Mouse (Mus musculus) B cell, adult 62 days (primary cell): ENCODE measurements around the gene Mss51. TPM values are rescaled to one million over a fixed set of nuclear protein-coding genes. Genes with fewer than 3 reads are reported as not detected.

Experiments
- total RNA-seq: library from RNA; stranded (reverse); gene quantifications from 4 replicates; pipeline ENCODE4 v1.2.4, GENCODE M21; 2023

Gene Mss51
- 2.8 to 4.5 TPM (median 4.2 TPM) in 4 replicates for total RNA-seq

DNA sequence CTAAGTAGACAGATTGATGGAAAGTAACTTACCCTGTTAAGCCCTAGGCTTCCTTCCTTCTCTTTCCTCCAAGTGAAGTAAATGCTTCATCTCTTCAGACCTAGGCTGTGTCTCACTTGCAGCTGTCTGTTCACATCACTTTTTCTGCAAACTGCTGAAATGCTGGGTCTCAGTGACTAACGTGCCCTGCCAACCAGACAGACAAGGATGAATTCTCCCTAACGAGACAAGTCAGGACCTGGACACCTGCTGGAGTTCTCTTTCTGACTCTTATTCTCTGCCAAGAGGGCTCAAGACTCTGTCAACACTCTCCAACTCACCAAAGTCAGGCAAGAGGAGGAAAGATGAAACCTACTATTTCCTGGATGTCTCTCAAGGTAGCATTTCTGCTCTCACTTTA lies at the start of gene Mss51:
TSS of gene Mss51 (minus strand) at position 299 of the 400 bp plus-strand sequence.

DNA sequence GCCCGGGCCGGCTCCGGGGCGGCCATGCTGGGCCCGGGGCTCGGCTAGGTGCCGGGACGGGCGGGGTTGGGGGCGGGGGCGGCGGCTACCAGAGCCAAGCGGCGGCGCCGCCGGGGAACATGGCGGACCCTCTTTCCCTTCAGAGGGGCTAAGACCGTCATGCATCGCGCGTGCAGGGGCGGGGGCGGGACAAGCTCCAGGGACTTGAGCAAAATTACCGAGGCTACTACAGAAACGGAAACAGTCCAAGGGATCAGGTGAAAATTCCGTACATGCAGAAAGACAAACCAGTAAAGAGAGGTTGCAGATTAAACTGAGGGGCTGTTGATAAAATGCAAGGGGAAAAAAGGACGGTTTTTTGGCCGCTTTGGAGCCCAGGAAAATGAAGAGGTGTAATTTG lies 49.7 kb upstream of the Mss51 start, which contains the start of gene Ppp3cb:
TSS of gene Ppp3cb (minus strand) at position 159 of the 400 bp plus-strand sequence.

DNA sequence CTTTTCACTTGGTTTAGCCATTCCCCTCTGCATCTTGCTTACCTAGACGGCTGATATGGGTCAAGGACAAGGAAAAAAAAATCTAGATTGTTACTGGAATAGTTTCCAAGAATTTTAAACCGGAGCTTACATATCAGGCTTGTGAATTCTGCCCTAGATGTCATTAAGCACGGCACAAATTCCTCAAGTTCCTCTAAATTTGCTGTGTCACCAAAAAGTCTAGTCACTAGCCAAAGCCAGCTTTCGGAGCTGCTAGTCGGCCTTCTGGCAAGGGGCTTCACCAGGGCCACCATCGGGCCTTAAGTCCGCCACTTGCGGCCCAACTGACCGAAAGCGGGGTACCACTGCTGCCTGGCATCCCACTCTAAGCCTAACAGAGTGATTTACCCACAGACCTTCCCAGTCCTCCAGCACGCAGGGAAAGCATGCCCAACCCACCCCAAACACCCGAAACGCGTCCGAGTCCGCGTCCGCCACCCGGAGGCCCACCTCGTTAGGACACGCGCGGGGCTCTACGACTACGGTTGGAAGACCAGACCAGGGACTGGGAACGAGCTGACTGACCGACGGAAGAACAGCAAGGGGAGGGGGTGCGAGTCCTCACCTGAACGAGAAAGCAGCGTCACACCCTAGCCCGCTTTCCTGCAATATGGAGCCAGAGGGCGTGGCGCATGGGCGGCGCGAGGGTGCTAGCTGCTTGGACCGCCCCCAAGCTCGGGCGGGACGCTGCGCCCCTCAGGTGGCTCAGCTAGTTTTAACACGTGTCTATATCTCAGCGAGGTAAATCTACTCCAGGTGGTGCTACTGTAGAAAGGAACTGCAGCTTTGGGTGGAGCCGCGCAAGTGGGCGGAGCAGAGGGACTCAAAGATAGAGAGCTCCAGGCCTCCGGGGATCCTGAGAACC lies 17.2 kb downstream of the Mss51 start, which contains the start of gene Anxa7:
TSS of gene Anxa7 (minus strand) at position 843 of the 904 bp plus-strand sequence.

GRCm38 (mm10) chr14:20451765-20452331 lies 44.9 kb downstream of the Mss51 start, which contains the start of gene Cfap70:
Cfap70 (minus strand) TSS chr14:20452226.

Other genes starting within 250 kb of the Mss51 start
- gene Kcnk16, start 227.7 kb downstream of the Mss51 start, total RNA-seq = not detected in 4 replicates
- 17.1 to 22.7 TPM (median 19.9 TPM) in 4 replicates for gene Nudt13, start 202.2 kb downstream of the Mss51 start, total RNA-seq
- 40.2 to 52.4 TPM (median 44.7 TPM) in 4 replicates for gene Ecd, start 148.8 kb downstream of the Mss51 start, total RNA-seq
- 29.2 to 43.8 TPM (median 38.7 TPM) in 4 replicates for gene Fam149b, start 148.7 kb downstream of the Mss51 start, total RNA-seq
- gene Dnajc9, start 108.0 kb downstream of the Mss51 start, total RNA-seq = 80.9 to 84.6 TPM (median 83.3 TPM) in 4 replicates
- gene Mrps16, start 103.3 kb downstream of the Mss51 start, total RNA-seq = 34.6 to 43.1 TPM (median 37.0 TPM) in 4 replicates
- not detected in 4 replicates for gene Cfap70, start 44.7 kb downstream of the Mss51 start, total RNA-seq
- 49.7 to 53.2 TPM (median 50.3 TPM) in 4 replicates for gene Anxa7, start 16.8 kb downstream of the Mss51 start, total RNA-seq
- 101 to 117 TPM (median 110 TPM) in 4 replicates for gene Ppp3cb, start 49.7 kb upstream of the Mss51 start, total RNA-seq
- gene Usp54, start 144.2 kb upstream of the Mss51 start, total RNA-seq = 5.2 to 6.9 TPM (median 5.8 TPM) in 4 replicates
- gene Myoz1, start 159.6 kb upstream of the Mss51 start, total RNA-seq = not detected in 4 replicates
- gene Synpo2l, start 171.5 kb upstream of the Mss51 start, total RNA-seq = 0.18 to 0.27 TPM (median 0.20 TPM) in 3 of 4 replicates, not detected in the other
- 216 to 224 TPM (median 218 TPM) in 4 replicates for gene Sec24c, start 177.4 kb upstream of the Mss51 start, total RNA-seq
- gene Fut11, start 198.1 kb upstream of the Mss51 start, total RNA-seq = 6.2 to 7.0 TPM (median 6.3 TPM) in 4 replicates
- gene Chchd1, start 206.1 kb upstream of the Mss51 start, total RNA-seq = 32.0 to 40.8 TPM (median 34.1 TPM) in 4 replicates
- 192 to 208 TPM (median 201 TPM) in 4 replicates for gene Zswim8, start 210.7 kb upstream of the Mss51 start, total RNA-seq
- 48.6 to 52.8 TPM (median 50.3 TPM) in 4 replicates for gene Ndst2, start 237.7 kb upstream of the Mss51 start, total RNA-seq